Comparison of ENCODE assay signal across 9 mouse cellular contexts in genomic region chrX:102031851-102032250, GRCm38 (mm10). TPM values are rescaled to one million over a fixed set of nuclear protein-coding genes. Genes with fewer than 3 reads are reported as not detected.
A peak's percentile ranks its signal among the peaks of the same experiment; 100 is the strongest.
DNase-seq lines count a peak whose midpoint lies in the region; ATAC-seq and TF ChIP-seq lines count a peak whose summit lies in the region.
"Had no signal": no experiment of that assay in that cellular context is flagged by ENCODE, and none has a peak within 500 bp of the region (broad histone marks: within the 10 kb centered on the region; RNA-seq: fewer than 3 reads in every experiment).

No protein-coding gene starts in this region.

- H3K79me2 ChIP-seq in CH12.LX (replicated peaks; ENCODE audit: control insufficient read depth, extremely low read depth, insufficient read depth, poor library complexity, severe bottlenecking): no peaks in the 10 kb centered on the region

- H3K36me3 ChIP-seq in heart, embryonic 10.5 days: no peaks in the 10 kb centered on the region
- H3K36me3 ChIP-seq in CH12.LX (replicated peaks in 1 of 2; ENCODE audit: control insufficient read depth in 1 of 2, insufficient read depth in 1 of 2, low read length in 1 of 2): no peaks in the 10 kb centered on the region
- H3K36me3 ChIP-seq in lung, embryonic 14.5 days (ENCODE audit: insufficient read depth): no peaks in the 10 kb centered on the region
- no peaks in the 10 kb centered on the region for H3K36me3 ChIP-seq in forebrain, embryonic 12.5 days (replicated peaks)
- H3K36me3 ChIP-seq: neural tube, embryonic 13.5 days had no signal

- dilution Hi-C loops in CH12.LX (cut with MboI; ENCODE audit: extremely low pct_ligation_motif_present, extremely low pct_unique_long_range_greater_than_20kb, low sequenced_read_pairs): no loop called here

- H3K9ac ChIP-seq in CH12.LX (ENCODE audit: insufficient read depth, low read depth): no peak overlapping the region
- no peak overlapping the region for H3K9ac ChIP-seq in lung, embryonic 14.5 days
- no peak overlapping the region for H3K9ac ChIP-seq in forebrain, embryonic 12.5 days
- H3K9ac ChIP-seq: neural tube, embryonic 13.5 days had no signal

- no peak for TF ChIP-seq EP300 in CH12.LX (IDR thresholded peaks at IDR 0.05; ENCODE audit: low read length)

- in situ Hi-C loops in CH12.LX (cut with MboI; ENCODE audit: low pct_ligation_motif_present, low pct_unique_long_range_greater_than_20kb, low sequenced_read_pairs): no loop called here

- ATAC-seq in common myeloid progenitor, adult 5-6 weeks (replicated peaks; ENCODE audit: low read depth, poor library complexity, severe bottlenecking): peak; percentile 85
- peak; percentile 56; the same call in 1 of the 2 replicates for ATAC-seq in lung, embryonic 14.5 days (ENCODE audit: insufficient read depth)
- ATAC-seq in forebrain, embryonic 12.5 days (ENCODE audit: low FRiP score): no peak

- TF ChIP-seq CTCF in CH12.LX (conservative IDR thresholded peaks at IDR 0.05 in 1 of 2, IDR thresholded peaks at IDR 0.05 in 1 of 2; ENCODE audit: low read depth in 2 of 2, low read length in 2 of 2): no peak
- no peak for TF ChIP-seq CTCF in lung, embryonic 14.5 days (IDR thresholded peaks at IDR 0.05; ENCODE audit: low read depth)

- TF ChIP-seq RAD21 in CH12.LX (IDR thresholded peaks at IDR 0.05; ENCODE audit: low read depth, low read length): no peak

- no peaks in the 10 kb centered on the region for H3K9me3 ChIP-seq in heart, embryonic 10.5 days
- no peaks in the 10 kb centered on the region for H3K9me3 ChIP-seq in CH12.LX (replicated peaks; ENCODE audit: low read length)
- no peaks in the 10 kb centered on the region for H3K9me3 ChIP-seq in lung, embryonic 14.5 days (ENCODE audit: low read depth, low read length)
- no peaks in the 10 kb centered on the region for H3K9me3 ChIP-seq in forebrain, embryonic 12.5 days
- H3K9me3 ChIP-seq: neural tube, embryonic 13.5 days had no signal

- no peak for TF ChIP-seq POLR2A in CH12.LX (IDR thresholded peaks at IDR 0.05; ENCODE audit: low read depth, low read length)

- H3K4me1 ChIP-seq in heart, embryonic 10.5 days: peaks cover 10% of the 10 kb centered on the region; the same call in 1 of the 2 replicates
- peaks cover 15 to 48% of the 10 kb centered on the region in 2 experiments for H3K4me1 ChIP-seq in CH12.LX (ENCODE audit: control insufficient read depth in 1 of 2, insufficient read depth in 2 of 2)
- no peaks in the 10 kb centered on the region for H3K4me1 ChIP-seq in lung, embryonic 14.5 days (ENCODE audit: insufficient read depth)
- H3K4me1 ChIP-seq in forebrain, embryonic 12.5 days: peaks cover 8% of the 10 kb centered on the region; the same call in 1 of the 2 replicates
- H3K4me1 ChIP-seq: neural tube, embryonic 13.5 days had no signal

- no peak overlapping the region for H3K27ac ChIP-seq in heart, embryonic 10.5 days
- no peak overlapping the region for H3K27ac ChIP-seq in CH12.LX (ENCODE audit: insufficient read depth, low read depth)
- no peak overlapping the region for H3K27ac ChIP-seq in lung, embryonic 14.5 days (ENCODE audit: low read depth)
- no peak overlapping the region for H3K27ac ChIP-seq in forebrain, embryonic 12.5 days
- H3K27ac ChIP-seq: neural tube, embryonic 13.5 days had no signal

- H3K4me3 ChIP-seq in heart, embryonic 10.5 days: no peak overlapping the region
- no peak overlapping the region for H3K4me3 ChIP-seq in CH12.LX (replicated peaks in 1 of 3; ENCODE audit: low read depth in 2 of 3, low read length in 2 of 3, poor library complexity in 1 of 3)
- H3K4me3 ChIP-seq in lung, embryonic 14.5 days (ENCODE audit: low read depth, low read length): no peak overlapping the region
- no peak overlapping the region for H3K4me3 ChIP-seq in forebrain, embryonic 12.5 days (replicated peaks)
- H3K4me3 ChIP-seq: neural tube, embryonic 13.5 days had no signal

- peaks cover 11% of the 10 kb centered on the region; the same call in 1 of the 2 replicates for H3K27me3 ChIP-seq in heart, embryonic 10.5 days (ENCODE audit: insufficient read depth, poor library complexity, severe bottlenecking)
- H3K27me3 ChIP-seq in CH12.LX (replicated peaks): no peaks in the 10 kb centered on the region
- H3K27me3 ChIP-seq in lung, embryonic 14.5 days (ENCODE audit: insufficient read depth, low read length): no peaks in the 10 kb centered on the region
- peaks cover 47% of the 10 kb centered on the region for H3K27me3 ChIP-seq in forebrain, embryonic 12.5 days

- no peak overlapping the region for H3K4me2 ChIP-seq in CH12.LX (ENCODE audit: insufficient read depth, low read depth, poor library complexity, severe bottlenecking)
- no peak overlapping the region for H3K4me2 ChIP-seq in lung, embryonic 14.5 days
- no peak overlapping the region for H3K4me2 ChIP-seq in forebrain, embryonic 12.5 days
- H3K4me2 ChIP-seq: neural tube, embryonic 13.5 days had no signal

- whole genome bisulfite sequencing in heart, embryonic 10.5 days: 37% methylated on average over 6 of the region's 6 CpGs
- WGBS in lung, embryonic 14.5 days: 28% methylated on average over 6 of the region's 6 CpGs
- 53% methylated on average over 6 of the region's 6 CpGs for WGBS in forebrain, embryonic 12.5 days

- peak; percentile 42 for DNase-seq in heart, adult 8-10 months (ENCODE audit: low spot score)
- DNase-seq in heart, embryonic 10.5 days (ENCODE audit: low spot score): no peak
- DNase-seq in CH12.LX (ENCODE audit: extremely low read depth): peak; percentile 70
- DNase-seq in lung, embryonic 14.5 days: peak; percentile 46
- peak; percentile 21 for DNase-seq in spleen, adult 12 weeks (ENCODE audit: low spot score)
- DNase-seq in cerebellum, postnatal 4 days (ENCODE audit: low spot score in 2 of 2): no peak

TF ChIP-seq in CH12.LX, 34 proteins besides CTCF, POLR2A, EP300 and RAD21:
- TF ChIP-seq SMC3 (IDR thresholded peaks at IDR 0.05; ENCODE audit: low read depth, low read length) (no peak), NRF1 (IDR thresholded peaks at IDR 0.05; ENCODE audit: low read depth, low read length) (no peak), ZKSCAN1 (IDR thresholded peaks at IDR 0.05; ENCODE audit: borderline replicate concordance, low read depth, low read length) (no peak), CHD1 (IDR thresholded peaks at IDR 0.05; ENCODE audit: low read depth, low read length) (no peak), MXI1 (IDR thresholded peaks at IDR 0.05; ENCODE audit: low read depth, low read length) (peak; percentile 99), ELF1 (IDR thresholded peaks at IDR 0.05; ENCODE audit: low read depth, low read length) (peak; percentile 42), SIN3A (IDR thresholded peaks at IDR 0.05; ENCODE audit: low read length) (no peak), NELFE (IDR thresholded peaks at IDR 0.05; ENCODE audit: low read depth, low read length) (no peak), CHD2 (IDR thresholded peaks at IDR 0.05; ENCODE audit: low read length) (no peak), HCFC1 (IDR thresholded peaks at IDR 0.05; ENCODE audit: low read depth, low read length) (no peak)

RNA-seq across cellular contexts. Expression of gene Rtl5, which starts 39.3 kb away (rescaled TPM):
- total RNA-seq in heart, adult 8-10 months (2022): 1 to 10 TPM; 1.1 to 1.9 (median 1.3) TPM
- 0.92 and 1.1 TPM in 2 replicates for polyA plus RNA-seq in heart, embryonic 10.5 days (2016; fragmentation: Nextera tagmentation; extraction: Ambion mirVana)
- 0.13 and 0.51 TPM in 2 replicates for total RNA-seq in CH12.LX (2012; rRNA removed)
- 0.42 and 0.55 TPM in 2 replicates for total RNA-seq in CH12.LX (2014; rRNA removed)
- polyA plus RNA-seq in CH12.LX (2012; ENCODE audit: insufficient read length, low read depth): 0.79 and 1.0 TPM in 2 replicates
- total RNA-seq in common myeloid progenitor, adult 5-6 weeks (2017): 2.0 and 4.1 TPM in 2 replicates
- polyA plus RNA-seq in lung, embryonic 14.5 days (2014; fragmentation: Nextera tagmentation; extraction: Ambion mirVana): 1.1 and 1.2 TPM in 2 replicates
- 9.3 and 10.2 TPM in 2 replicates for polyA plus RNA-seq in forebrain, embryonic 12.5 days (2016; fragmentation: Nextera tagmentation; extraction: Ambion mirVana)

Comparison
In these comparisons a context has a peak if more than half of its experiments do, and no peak if none do; other contexts are left out.
1. DNase-seq: peak in heart, adult 8-10 months (single experiment), CH12.LX (single experiment), lung, embryonic 14.5 days (single experiment) and spleen, adult 12 weeks (single experiment); none in heart, embryonic 10.5 days (single experiment) and cerebellum, postnatal 4 days (0 of 2).